Mouse (Mus musculus) effector memory CD4-positive, alpha-beta T cell, adult 7 months (primary cell): ENCODE measurements around the gene Krtap13. TPM values are rescaled to one million over a fixed set of nuclear protein-coding genes. Genes with fewer than 3 reads are reported as not detected.

Experiments used
- polyA plus RNA-seq: library from polyadenylated mRNA; unstranded; fragments of 100-300 nt; shearing (Covaris generic); gene quantifications from one replicate; pipeline ENCODE4 v1.2.1, GENCODE M21; 2017

Krtap13 gene
- polyA plus RNA-seq, result not detected

GRCm38 (mm10) chr16:88751535-88751934, at the start of gene Krtap13:
Krtap13 (minus strand) TSS chr16:88751635.

GRCm38 (mm10) chr16:88777596-88777995, 26.2 kb upstream of the Krtap13 start, which contains the start of gene Gm5965:
Gm5965 (plus strand) TSS chr16:88777896.

GRCm38 (mm10) chr16:88774106-88774505, 22.7 kb upstream of the Krtap13 start, which contains the start of gene 2310057N15Rik:
2310057N15Rik (minus strand) TSS chr16:88774206.

GRCm38 (mm10) chr16:88758547-88758946, 7.1 kb upstream of the Krtap13 start, which contains the start of gene 2310034C09Rik:
2310034C09Rik (plus strand) TSS chr16:88758847.

GRCm38 (mm10) chr16:88728812-88729275, 22.6 kb downstream of the Krtap13 start, which contains the start of gene Krtap13-1:
Krtap13-1 (plus strand) TSS chr16:88728862.

GRCm38 (mm10) chr16:88707496-88708012, 43.9 kb downstream of the Krtap13 start, which contains the start of gene 2310061N02Rik:
2310061N02Rik (minus strand) TSS chr16:88707962.

Other genes with a start within 250 kb of the Krtap13 start
- not detected for gene Cldn17, start 244.7 kb downstream of the Krtap13 start, polyA plus RNA-seq
- gene Cldn8, start 188.5 kb downstream of the Krtap13 start, polyA plus RNA-seq, result not detected
- not detected for gene Krtap24-1, start 139.4 kb downstream of the Krtap13 start, polyA plus RNA-seq
- not detected for gene 2310079G19Rik, start 124.0 kb downstream of the Krtap13 start, polyA plus RNA-seq
- gene Krtap26-1, start 103.8 kb downstream of the Krtap13 start, polyA plus RNA-seq, result not detected
- not detected for gene Krtap27-1, start 80.0 kb downstream of the Krtap13 start, polyA plus RNA-seq
- gene 2310061N02Rik, start 43.7 kb downstream of the Krtap13 start, polyA plus RNA-seq, result not detected
- not detected for gene Krtap13-1, start 22.8 kb downstream of the Krtap13 start, polyA plus RNA-seq
- gene 2310034C09Rik, start 7.2 kb upstream of the Krtap13 start, polyA plus RNA-seq, result not detected
- not detected for gene 2310057N15Rik, start 22.6 kb upstream of the Krtap13 start, polyA plus RNA-seq
- gene Gm5965, start 26.3 kb upstream of the Krtap13 start, polyA plus RNA-seq, result not detected
- not detected for gene Gm20741, start 60.6 kb upstream of the Krtap13 start, polyA plus RNA-seq
- not detected for gene Krtap15, start 68.6 kb upstream of the Krtap13 start, polyA plus RNA-seq
- not detected for gene Krtap14, start 74.5 kb upstream of the Krtap13 start, polyA plus RNA-seq
- gene Krtap19-1, start 117.8 kb upstream of the Krtap13 start, polyA plus RNA-seq, result not detected
- not detected for gene Krtap19-2, start 122.6 kb upstream of the Krtap13 start, polyA plus RNA-seq
- not detected for gene Krtap19-3, start 126.4 kb upstream of the Krtap13 start, polyA plus RNA-seq
- gene Krtap19-4, start 133.5 kb upstream of the Krtap13 start, polyA plus RNA-seq, result not detected
- gene Krtap19-5, start 144.8 kb upstream of the Krtap13 start, polyA plus RNA-seq, result not detected
- gene Krtap19-9b, start 180.6 kb upstream of the Krtap13 start, polyA plus RNA-seq, result not detected
- not detected for gene Krtap16-3, start 211.2 kb upstream of the Krtap13 start, polyA plus RNA-seq